Mouse (Mus musculus) lung, postnatal 0 days (tissue): ENCODE measurements around the gene Mif. TPM values are rescaled to one million over a fixed set of nuclear protein-coding genes. Genes with fewer than 3 reads are reported as not detected.

ENCODE experiments used
- ATAC-seq: fragments of 200-750 bp; cut with Nextera tagmentation; 2 replicates; pipeline ENCODE4 v1.8.0; 2017; ENCODE audit warnings: moderate library complexity
- DNase-seq: peaks from one replicate; pipeline ENCODE4 v3.0.0-alpha.2; 2016; ENCODE audit warnings: low spot score
- H3K27ac ChIP-seq: fragments of 300-500 bp; sonication (generic); 2 replicates; pipeline ENCODE4 v1.5.1; 2014; ENCODE audit warnings: antibody characterized with exemption, mild to moderate bottlenecking, low read length, mixed read lengths
- H3K27me3 ChIP-seq: fragments of 300-500 bp; sonication (generic); replicated peaks from 2 replicates; pipeline ENCODE4 v1.6.1; 2014; ENCODE audit warnings: low read length, mixed read lengths; ENCODE audit not compliant: insufficient read depth
- H3K36me3 ChIP-seq: fragments of 300-500 bp; sonication (generic); 2 replicates; pipeline ENCODE4 v1.6.1; 2014; ENCODE audit warnings: low read length, mixed read lengths; ENCODE audit not compliant: insufficient read depth
- H3K4me1 ChIP-seq: fragments of 300-500 bp; sonication (generic); 2 replicates; pipeline ENCODE4 v1.6.1; 2014; ENCODE audit warnings: antibody characterized with exemption, low read depth, low read length, mixed read lengths; ENCODE audit not compliant: insufficient read depth
- H3K4me2 ChIP-seq: fragments of 300-500 bp; sonication (generic); replicated peaks from 2 replicates; pipeline ENCODE4 v1.6.1; 2014; ENCODE audit warnings: low read depth, mild to moderate bottlenecking, low read length, moderate library complexity, mixed read lengths
- H3K4me3 ChIP-seq: fragments of 300-500 bp; sonication (generic); 2 replicates; pipeline ENCODE4 v1.5.1; 2014; ENCODE audit warnings: low read depth, low read length
- H3K9ac ChIP-seq: fragments of 300-500 bp; sonication (generic); replicated peaks from 2 replicates; pipeline ENCODE4 v1.6.1; 2014; ENCODE audit warnings: low read depth, mild to moderate bottlenecking
- H3K9me3 ChIP-seq: fragments of 300-500 bp; sonication (generic); 2 replicates; pipeline ENCODE4 v1.6.1; 2016; ENCODE audit warnings: low read length, mixed read lengths
- CTCF ChIP-seq: IDR thresholded peaks from 2 replicates; pipeline ENCODE4 v1.5.1; 2016; ENCODE audit warnings: antibody characterized with exemption, mild to moderate bottlenecking
- EP300 ChIP-seq: IDR thresholded peaks from 2 replicates; pipeline ENCODE4 v1.6.1; 2016; ENCODE audit warnings: antibody characterized with exemption, mild to moderate bottlenecking, control low read depth
- WGBS: fragments of 180-500 bp; shearing (Covaris S2); extraction: QIAGEN DNeasy Blood & Tissue Kit; methylation state at CpG from one replicate; pipeline ENCODE4 v1.1.7; 2014; 5-methylcytosine and 5-hydroxymethylcytosine counted together
- polyA plus RNA-seq: library from polyadenylated mRNA; unstranded; fragments of >200 nt; fragmentation: Nextera tagmentation; extraction: Ambion mirVana; gene quantifications from 2 replicates; pipeline ENCODE4 v1.2.1, GENCODE M21; 2015

The Mif gene
- polyA plus RNA-seq, 1 experiment from 2014 or later: 356 TPM

DNA sequence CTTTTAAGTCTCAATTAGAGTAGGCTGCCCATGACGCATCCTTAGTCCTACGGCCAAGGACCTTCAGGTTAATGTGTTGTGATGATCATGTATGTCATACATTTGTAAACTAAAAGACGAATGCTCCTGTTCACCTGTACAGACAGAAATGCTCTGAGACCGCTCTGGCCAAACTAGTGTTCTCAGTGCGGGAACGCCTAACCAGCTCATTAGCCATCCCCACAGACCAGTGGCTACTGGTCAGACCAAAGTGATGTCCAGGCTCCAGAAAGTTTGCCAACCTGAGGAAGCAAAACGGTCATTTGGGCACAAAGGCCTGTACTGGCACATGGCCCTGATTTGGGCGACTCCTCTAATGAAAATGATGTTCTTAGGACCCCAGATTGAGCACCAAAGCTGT lies 24.7 kb upstream of the Mif start:
- no peak overlapping the region for H3K4me3 ChIP-seq
- 93% methylated on average over 8 of the region's 8 CpGs for WGBS
- no peaks in the 10 kb centered on the region for H3K27me3 ChIP-seq
- TF ChIP-seq EP300 (no peak), CTCF (no peak)
- DNase-seq (no peak), ATAC-seq (no peak)
- no peak overlapping the region for H3K4me2 ChIP-seq
- H3K36me3 ChIP-seq: no peaks in the 10 kb centered on the region
- H3K9ac ChIP-seq: no peak overlapping the region
- no peak overlapping the region for H3K27ac ChIP-seq
- H3K9me3 ChIP-seq: no peaks in the 10 kb centered on the region
- H3K4me1 ChIP-seq: no peaks in the 10 kb centered on the region

DNA sequence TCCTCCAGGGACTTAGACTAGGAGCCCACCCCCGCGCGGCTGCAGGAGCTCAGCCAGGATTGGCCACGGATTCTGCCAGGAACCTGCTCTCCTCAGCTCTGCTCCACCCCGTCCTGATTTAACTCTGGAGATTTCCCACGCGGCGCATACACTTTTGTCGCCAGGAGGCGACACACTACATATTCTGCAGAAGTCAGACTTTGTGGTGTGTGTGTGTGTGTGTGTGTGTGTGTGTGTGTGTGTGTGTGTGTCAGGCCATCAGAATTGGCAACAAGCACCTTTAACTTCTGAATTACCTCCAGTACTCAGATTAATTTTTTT lies 23.2 kb upstream of the Mif start:
- H3K4me1 ChIP-seq: no peaks in the 10 kb centered on the region
- no peak overlapping the region; the same call in 1 of the 2 replicates for H3K4me2 ChIP-seq
- WGBS: 1% methylated on average over 10 of the region's 10 CpGs
- H3K9ac ChIP-seq: no peak overlapping the region
- H3K4me3 ChIP-seq: no peak overlapping the region
- no peak overlapping the region for H3K27ac ChIP-seq
- DNase-seq: peak; percentile 83
- H3K36me3 ChIP-seq: no peaks in the 10 kb centered on the region
- ATAC-seq: peak; percentile 83
- H3K9me3 ChIP-seq: no peaks in the 10 kb centered on the region
- no peaks in the 10 kb centered on the region for H3K27me3 ChIP-seq
- TF ChIP-seq CTCF (peak; percentile 82), EP300 (no peak)

- DNase-seq (no peak), ATAC-seq (no peak)
- Histone ChIP-seq H3K27ac (no peak overlapping the region), H3K4me2 (no peak overlapping the region; the same call in 1 of the 2 replicates), H3K36me3 (no peaks in the 10 kb centered on the region), H3K4me1 (no peaks in the 10 kb centered on the region), H3K4me3 (no peak overlapping the region), H3K9me3 (no peaks in the 10 kb centered on the region), H3K9ac (no peak overlapping the region), H3K27me3 (no peaks in the 10 kb centered on the region)
- 15% methylated on average over 15 of the region's 15 CpGs for WGBS
- TF ChIP-seq CTCF: no peak
- no peak for TF ChIP-seq EP300
These were observed 22.6 kb upstream of the Mif start for GRCm38 (mm10) chr10:75882433-75883231.

DNA sequence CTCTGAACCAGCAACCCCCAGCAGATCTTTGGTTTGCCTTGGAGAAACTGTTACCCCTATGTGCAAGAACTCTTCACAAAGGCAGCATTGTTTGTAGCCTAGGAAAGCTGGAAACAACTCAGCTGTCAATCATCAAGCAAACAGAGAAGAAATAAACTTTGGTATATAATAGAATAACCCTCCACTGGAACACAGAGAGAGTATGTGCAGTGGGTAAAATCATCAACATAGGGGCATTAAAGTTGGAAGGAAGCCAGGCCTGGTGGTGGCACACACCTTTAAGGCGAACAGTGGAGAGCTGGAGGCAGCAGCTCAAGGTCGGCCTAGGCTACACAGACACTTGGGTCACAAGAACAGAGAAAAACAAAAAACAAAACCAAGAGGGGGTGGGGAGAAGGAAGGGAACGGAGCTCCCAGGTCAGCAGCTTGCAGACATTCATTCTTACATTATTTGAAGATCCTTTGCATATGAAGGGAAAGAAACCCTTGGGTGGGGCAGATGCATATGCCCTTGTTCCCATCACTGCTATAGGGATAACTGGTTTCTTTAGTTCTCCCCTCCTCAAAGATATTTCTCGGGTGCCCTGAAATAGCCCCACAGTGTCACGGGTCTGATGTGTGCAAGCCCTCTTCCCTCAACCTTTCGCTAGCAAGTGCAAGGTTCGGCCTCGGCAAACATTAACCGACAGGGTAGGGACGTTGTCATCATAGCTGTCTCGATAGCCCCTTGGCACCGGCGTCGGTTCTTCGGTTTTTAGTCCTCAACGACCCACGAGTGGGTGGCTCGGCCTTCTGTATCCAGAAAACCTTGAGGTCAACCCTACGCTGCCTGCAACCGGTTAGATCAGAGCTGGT lies 21.8 kb upstream of the Mif start:
- Histone ChIP-seq H3K36me3 (no peaks in the 10 kb centered on the region), H3K4me1 (no peaks in the 10 kb centered on the region), H3K9me3 (no peaks in the 10 kb centered on the region), H3K9ac (no peak overlapping the region), H3K4me3 (no peak overlapping the region), H3K27me3 (no peaks in the 10 kb centered on the region), H3K4me2 (no peak overlapping the region), H3K27ac (no peak overlapping the region)
- 22% methylated on average over 20 of the region's 20 CpGs for WGBS
- no peak for TF ChIP-seq EP300
- TF ChIP-seq CTCF: no peak
- no peak for DNase-seq
- no peak for ATAC-seq

GRCm38 (mm10) chr10:75880771-75881577 lies 20.9 kb upstream of the Mif start:
- Histone ChIP-seq H3K27ac (no peak overlapping the region), H3K9ac (no peak overlapping the region), H3K4me2 (no peak overlapping the region), H3K9me3 (no peaks in the 10 kb centered on the region), H3K36me3 (no peaks in the 10 kb centered on the region), H3K4me1 (no peaks in the 10 kb centered on the region), H3K27me3 (no peaks in the 10 kb centered on the region), H3K4me3 (no peak overlapping the region)
- TF ChIP-seq CTCF (no peak), EP300 (no peak)
- 40% methylated on average over 6 of the region's 6 CpGs for WGBS
- no peak for DNase-seq
- ATAC-seq: no peak

- ATAC-seq: no peak
- no peaks in the 10 kb centered on the region for H3K9me3 ChIP-seq
- whole genome bisulfite sequencing: 91% methylated on average over 10 of the region's 10 CpGs
These were observed 20.3 kb upstream of the Mif start for GRCm38 (mm10) chr10:75880351-75880750.

More at GRCm38 (mm10) chr10:75880351-75880750, 20.3 kb upstream of the Mif start:
- TF ChIP-seq CTCF (no peak), EP300 (no peak)
- Histone ChIP-seq H3K9ac (no peak overlapping the region), H3K36me3 (no peaks in the 10 kb centered on the region), H3K4me3 (no peak overlapping the region), H3K27me3 (no peaks in the 10 kb centered on the region), H3K4me2 (no peak overlapping the region), H3K27ac (no peak overlapping the region), H3K4me1 (no peaks in the 10 kb centered on the region)
- DNase-seq: no peak
